9 mouse cellular contexts compared by ENCODE assay signal in genomic region chr9:121846526-121847118, GRCm38 (mm10). TPM values are rescaled to one million over a fixed set of nuclear protein-coding genes. Genes with fewer than 3 reads are reported as not detected.
DNase-seq lines count a peak whose midpoint lies in the region; ATAC-seq and TF ChIP-seq lines count a peak whose summit lies in the region.
"Had no signal": no experiment of that assay in that cellular context is flagged by ENCODE, and none has a peak within 500 bp of the region (broad histone marks: within the 10 kb centered on the region; RNA-seq: fewer than 3 reads in every experiment).

No protein-coding gene starts in this region.

- H3K9me3 ChIP-seq in heart, postnatal 0 days (replicated peaks; ENCODE audit: control insufficient read depth, low read length), result no peaks in the 10 kb centered on the region
- H3K9me3 ChIP-seq in heart, embryonic 10.5 days, result no peaks in the 10 kb centered on the region
- H3K9me3 ChIP-seq in forebrain, postnatal 0 days (ENCODE audit: low read length), result no peaks in the 10 kb centered on the region
- no peaks in the 10 kb centered on the region for H3K9me3 ChIP-seq in midbrain, postnatal 0 days (ENCODE audit: low read length)
- H3K9me3 ChIP-seq: liver, embryonic 15.5 days had no signal

- H3K4me3 ChIP-seq in heart, postnatal 0 days (ENCODE audit: low read depth, low read length), result no peak overlapping the region
- no peak overlapping the region for H3K4me3 ChIP-seq in heart, embryonic 10.5 days
- no peak overlapping the region for H3K4me3 ChIP-seq in forebrain, postnatal 0 days (ENCODE audit: low read depth, low read length)
- no peak overlapping the region for H3K4me3 ChIP-seq in midbrain, postnatal 0 days (ENCODE audit: low read depth, low read length)
- H3K4me3 ChIP-seq: liver, embryonic 15.5 days had no signal

- H3K4me1 ChIP-seq in heart, postnatal 0 days (ENCODE audit: control insufficient read depth, insufficient read depth), result no peaks in the 10 kb centered on the region
- peaks cover 3% of the 10 kb centered on the region; the same call in 1 of the 2 replicates for H3K4me1 ChIP-seq in heart, embryonic 10.5 days
- H3K4me1 ChIP-seq in forebrain, postnatal 0 days (ENCODE audit: insufficient read depth), result no peaks in the 10 kb centered on the region
- no peaks in the 10 kb centered on the region for H3K4me1 ChIP-seq in midbrain, postnatal 0 days (ENCODE audit: insufficient read depth, low read length)

- H3K27ac ChIP-seq in heart, postnatal 0 days (ENCODE audit: low read depth), result no peak overlapping the region
- H3K27ac ChIP-seq in heart, embryonic 10.5 days, result no peak overlapping the region
- H3K27ac ChIP-seq in forebrain, postnatal 0 days (ENCODE audit: low read depth, low read length), result no peak overlapping the region
- no peak overlapping the region for H3K27ac ChIP-seq in midbrain, postnatal 0 days (ENCODE audit: low read depth, low read length)
- H3K27ac ChIP-seq: liver, embryonic 15.5 days had no signal

- H3K27me3 ChIP-seq in heart, postnatal 0 days (ENCODE audit: control insufficient read depth, insufficient read depth, low read length), result no peaks in the 10 kb centered on the region
- 0 out of 2 replicates have a peak, but pooled peaks cover 2% of the 10 kb centered on the region for H3K27me3 ChIP-seq in heart, embryonic 10.5 days (ENCODE audit: insufficient read depth, poor library complexity, severe bottlenecking)
- H3K27me3 ChIP-seq in forebrain, postnatal 0 days (ENCODE audit: insufficient read depth, low read length), result no peaks in the 10 kb centered on the region
- no peaks in the 10 kb centered on the region for H3K27me3 ChIP-seq in midbrain, postnatal 0 days (ENCODE audit: insufficient read depth, low read length)
- H3K27me3 ChIP-seq: liver, embryonic 15.5 days had no signal

- TF ChIP-seq EP300 in heart, postnatal 0 days (IDR thresholded peaks at IDR 0.05; ENCODE audit: low read depth), result no peak

- H3K9ac ChIP-seq in heart, postnatal 0 days (replicated peaks; ENCODE audit: low read depth, low read length), result no peak overlapping the region
- no peak overlapping the region for H3K9ac ChIP-seq in forebrain, postnatal 0 days
- no peak overlapping the region for H3K9ac ChIP-seq in midbrain, postnatal 0 days (replicated peaks; ENCODE audit: low read length, poor library complexity, severe bottlenecking)
- H3K9ac ChIP-seq: liver, embryonic 15.5 days had no signal

- WGBS in heart, postnatal 0 days, result 37% methylated on average over 10 of the region's 10 CpGs
- WGBS in heart, embryonic 10.5 days, result 48% methylated on average over 10 of the region's 10 CpGs
- WGBS in forebrain, postnatal 0 days, result 55% methylated on average over 10 of the region's 10 CpGs
- 50% methylated on average over 10 of the region's 10 CpGs for WGBS in midbrain, postnatal 0 days

- H3K36me3 ChIP-seq in heart, postnatal 0 days (replicated peaks; ENCODE audit: control insufficient read depth, insufficient read depth, low read length), result peaks cover 53% of the 10 kb centered on the region
- H3K36me3 ChIP-seq in heart, embryonic 10.5 days, result peaks cover 50% of the 10 kb centered on the region
- peaks cover 32% of the 10 kb centered on the region for H3K36me3 ChIP-seq in forebrain, postnatal 0 days (ENCODE audit: insufficient read depth)
- H3K36me3 ChIP-seq in midbrain, postnatal 0 days (ENCODE audit: insufficient read depth, low read length), result peaks cover 19% of the 10 kb centered on the region; the same call in 1 of the 2 replicates

- ATAC-seq in heart, postnatal 0 days (ENCODE audit: insufficient read depth, low read depth), result peak; percentile 36; the same call in 1 of the 2 replicates
- ATAC-seq in forebrain, postnatal 0 days, result peak; percentile 71
- no peak; the same call in 1 of the 2 replicates for ATAC-seq in midbrain, postnatal 0 days (ENCODE audit: low FRiP score)

- intact Hi-C loops in left cerebral cortex, postnatal 10 days (cut with DNase I), result no loop called here

- TF ChIP-seq CTCF in heart, postnatal 0 days (IDR thresholded peaks at IDR 0.05; ENCODE audit: low read depth), result peak; percentile 69
- peak; percentile 78 for TF ChIP-seq CTCF in forebrain, postnatal 0 days (IDR thresholded peaks at IDR 0.05; ENCODE audit: low read depth)
- peak; percentile 82 for TF ChIP-seq CTCF in midbrain, postnatal 0 days (IDR thresholded peaks at IDR 0.05)

- DNase-seq in heart, postnatal 0 days (ENCODE audit: low spot score), result no peak
- DNase-seq in heart, embryonic 10.5 days (ENCODE audit: low spot score), result no peak
- DNase-seq in T-cell, adult 2 months (ENCODE audit: low spot score), result peak; percentile 42
- peak; percentile 69 for DNase-seq in forebrain, postnatal 0 days
- peak; percentile 26 to 48 for DNase-seq in kidney, postnatal 4 days
- peak; percentile 71 for DNase-seq in midbrain, postnatal 0 days (ENCODE audit: low spot score)
- no peak for DNase-seq in right cerebral cortex, postnatal 4 days
- DNase-seq in left cerebral cortex, postnatal 10 days (ENCODE audit: extremely low spot score in 1 of 2, low spot score in 2 of 2), result no peak

- H3K4me2 ChIP-seq in heart, postnatal 0 days (ENCODE audit: low read depth, low read length), result no peak overlapping the region
- no peak overlapping the region for H3K4me2 ChIP-seq in forebrain, postnatal 0 days (ENCODE audit: low read depth)
- H3K4me2 ChIP-seq in midbrain, postnatal 0 days (ENCODE audit: low read depth, low read length, poor library complexity, severe bottlenecking), result no peak overlapping the region
- H3K4me2 ChIP-seq: liver, embryonic 15.5 days had no signal

RNA-seq across cellular contexts. Expression of gene Ccdc13, which starts 7.4 kb away (rescaled TPM):
- not detected in 2 replicates for total RNA-seq in heart, postnatal 0 days (2014; rRNA removed; ENCODE audit: low replicate concordance)
- 0.34 and 0.41 TPM in 2 replicates for polyA plus RNA-seq in heart, postnatal 0 days (2015; fragmentation: Nextera tagmentation; extraction: Ambion mirVana)
- 0.21 and 0.28 TPM in 2 replicates for polyA plus RNA-seq in heart, embryonic 10.5 days (2016; fragmentation: Nextera tagmentation; extraction: Ambion mirVana)
- total RNA-seq in forebrain, postnatal 0 days (2014; rRNA removed), result 4.3 and 5.2 TPM in 2 replicates
- 3.6 and 4.7 TPM in 2 replicates for polyA plus RNA-seq in forebrain, postnatal 0 days (2015; fragmentation: Nextera tagmentation; extraction: Ambion mirVana)
- total RNA-seq in midbrain, postnatal 0 days (2014; rRNA removed), result 2.8 and 3.0 TPM in 2 replicates
- 4.1 and 4.8 TPM in 2 replicates for polyA plus RNA-seq in midbrain, postnatal 0 days (2015; fragmentation: Nextera tagmentation; extraction: Ambion mirVana)
- total RNA-seq in left cerebral cortex, postnatal 10 days (2021), result 1 to 10 TPM; 9.0 to 9.3 TPM
- polyA plus RNA-seq: liver, embryonic 15.5 days had no signal

RNA-seq across cellular contexts. Expression of gene Higd1a, which starts 11.5 kb away (rescaled TPM):
- total RNA-seq in heart, postnatal 0 days (2014; rRNA removed; ENCODE audit: low replicate concordance), result 59.2 and 85.4 TPM in 2 replicates
- 319 and 332 TPM in 2 replicates for polyA plus RNA-seq in heart, postnatal 0 days (2015; fragmentation: Nextera tagmentation; extraction: Ambion mirVana)
- 254 and 270 TPM in 2 replicates for polyA plus RNA-seq in heart, embryonic 10.5 days (2016; fragmentation: Nextera tagmentation; extraction: Ambion mirVana)
- total RNA-seq in forebrain, postnatal 0 days (2014; rRNA removed), result 35.1 and 35.9 TPM in 2 replicates
- 134 and 146 TPM in 2 replicates for polyA plus RNA-seq in forebrain, postnatal 0 days (2015; fragmentation: Nextera tagmentation; extraction: Ambion mirVana)
- 30.6 and 42.8 TPM in 2 replicates for total RNA-seq in midbrain, postnatal 0 days (2014; rRNA removed)
- polyA plus RNA-seq in midbrain, postnatal 0 days (2015; fragmentation: Nextera tagmentation; extraction: Ambion mirVana), result 179 and 182 TPM in 2 replicates
- 10 to 100 TPM; 97.0 to 99.0 TPM for total RNA-seq in left cerebral cortex, postnatal 10 days (2021)

RNA-seq across cellular contexts. Expression of gene Ackr2, which starts 51.5 kb away (rescaled TPM):
- total RNA-seq in heart, postnatal 0 days (2014; rRNA removed; ENCODE audit: low replicate concordance), result 4.1 and 4.6 TPM in 2 replicates
- 1.6 and 2.1 TPM in 2 replicates for polyA plus RNA-seq in heart, postnatal 0 days (2015; fragmentation: Nextera tagmentation; extraction: Ambion mirVana)
- polyA plus RNA-seq in heart, embryonic 10.5 days (2016; fragmentation: Nextera tagmentation; extraction: Ambion mirVana), result 0.31 TPM in 1 of 2 replicates, not detected in the other
- total RNA-seq in forebrain, postnatal 0 days (2014; rRNA removed), result 2.1 TPM in 2 replicates
- polyA plus RNA-seq in forebrain, postnatal 0 days (2015; fragmentation: Nextera tagmentation; extraction: Ambion mirVana), result 0.84 and 1.4 TPM in 2 replicates
- total RNA-seq in midbrain, postnatal 0 days (2014; rRNA removed), result 1.7 and 3.0 TPM in 2 replicates
- 0.78 and 0.96 TPM in 2 replicates for polyA plus RNA-seq in midbrain, postnatal 0 days (2015; fragmentation: Nextera tagmentation; extraction: Ambion mirVana)
- total RNA-seq in left cerebral cortex, postnatal 10 days (2021), result 1 to 10 TPM; 3.6 to 4.2 TPM

RNA-seq across cellular contexts. Expression of gene Hhatl, which starts 54.3 kb away (rescaled TPM):
- total RNA-seq in heart, postnatal 0 days (2014; rRNA removed; ENCODE audit: low replicate concordance), result 62.3 and 75.4 TPM in 2 replicates
- polyA plus RNA-seq in heart, postnatal 0 days (2015; fragmentation: Nextera tagmentation; extraction: Ambion mirVana), result 52.7 and 53.0 TPM in 2 replicates
- 0.84 and 2.0 TPM in 2 replicates for polyA plus RNA-seq in heart, embryonic 10.5 days (2016; fragmentation: Nextera tagmentation; extraction: Ambion mirVana)
- total RNA-seq in forebrain, postnatal 0 days (2014; rRNA removed), result 0.15 and 1.2 TPM in 2 replicates
- 0.15 and 0.39 TPM in 2 replicates for polyA plus RNA-seq in forebrain, postnatal 0 days (2015; fragmentation: Nextera tagmentation; extraction: Ambion mirVana)
- 1.2 and 1.5 TPM in 2 replicates for total RNA-seq in midbrain, postnatal 0 days (2014; rRNA removed)
- 0.64 and 0.99 TPM in 2 replicates for polyA plus RNA-seq in midbrain, postnatal 0 days (2015; fragmentation: Nextera tagmentation; extraction: Ambion mirVana)
- 1 to 10 TPM; 3.8 TPM for total RNA-seq in left cerebral cortex, postnatal 10 days (2021)

Comparison
In these comparisons a context has a peak if more than half of its experiments do, and no peak if none do; other contexts are left out.
1. DNase-seq: peak in T-cell, adult 2 months (single experiment), forebrain, postnatal 0 days (single experiment), kidney, postnatal 4 days (2 of 2) and midbrain, postnatal 0 days (single experiment); none in heart, postnatal 0 days (single experiment), heart, embryonic 10.5 days (single experiment), right cerebral cortex, postnatal 4 days (single experiment) and left cerebral cortex, postnatal 10 days (0 of 2).
2. Peak in every context shown above with its lines, with median percentiles within 50 percentile points of each other: CTCF ChIP-seq.